Mouse (Mus musculus) mouse embryonic stem cell (cell line): ENCODE data around the gene Hspb8.
"Not testable (repeated sequence)": the region's sequence is repeated elsewhere in the genome, so short reads cannot be mapped to it uniquely, and the experiment has no call there.

Source experiments
- in situ Hi-C, 2 experiments: fragments of 300-500 bp; cut with MboI; formaldehyde crosslinking; loops; 1 replicate in 1 of 2; 3 replicates in 1 of 2; pipeline ENCODE4 v1.14.3; 2019 to 2020; ENCODE audit warnings: low sequenced_read_pairs in 2 of 2, low pct_unique_long_range_greater_than_20kb in 1 of 2, mixed read lengths in 1 of 2; ENCODE audit not compliant: unreplicated experiment in 1 of 2

Hspb8 gene

GRCm38 (mm10) chr5:116436117-116436516 is 13.5 kb upstream of the Hspb8 start:
- in situ Hi-C loops: no loop called here

- in situ Hi-C loops: no loop called here
Observed at GRCm38 (mm10) chr5:116434976-116435850, 12.5 kb upstream of the Hspb8 start.

DNA sequence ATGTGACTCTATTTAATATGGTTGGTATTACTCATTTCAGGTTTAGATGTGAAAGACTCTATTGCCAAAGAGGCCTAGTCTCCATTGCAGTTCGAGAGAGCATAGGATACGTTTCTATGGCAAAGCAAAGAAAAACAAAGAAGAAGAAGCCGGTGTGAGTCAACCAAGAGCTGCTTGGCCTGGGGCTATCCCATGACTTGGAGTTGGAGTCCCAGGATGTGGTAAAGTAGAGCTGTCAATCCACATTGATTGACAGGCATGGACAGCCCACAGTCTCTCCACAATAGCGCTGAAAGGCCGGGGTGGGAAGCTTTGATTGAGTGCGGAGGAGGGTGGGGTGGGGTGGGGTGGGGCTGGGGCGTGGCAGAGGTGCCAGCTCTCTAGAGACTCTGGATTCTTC is 10.2 kb upstream of the Hspb8 start:
- in situ Hi-C loops: no loop called here

- in situ Hi-C loops: no loop called here
Observed at GRCm38 (mm10) chr5:116426701-116427100, 4.0 kb upstream of the Hspb8 start.

DNA sequence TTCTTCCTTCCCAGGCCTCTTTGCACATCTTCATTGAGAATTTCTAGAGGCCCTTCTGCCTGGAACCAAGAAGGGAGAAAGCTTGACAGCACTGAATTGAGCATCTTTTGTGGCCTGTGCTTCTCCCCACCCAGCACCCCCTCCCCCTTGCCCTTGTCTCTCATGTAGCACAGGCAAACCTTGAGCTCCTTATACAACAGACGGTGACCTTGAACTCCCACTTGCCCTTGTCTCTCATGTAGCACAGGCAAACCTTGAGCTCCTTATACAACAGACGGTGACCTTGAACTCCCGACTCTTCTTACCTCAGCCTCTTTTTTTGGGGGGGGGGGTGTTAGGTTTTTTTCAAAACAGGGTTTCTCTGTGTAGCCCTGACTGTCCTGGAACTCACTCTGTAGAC is 3.0 kb upstream of the Hspb8 start:
- in situ Hi-C loops: not testable (repeated sequence)

DNA sequence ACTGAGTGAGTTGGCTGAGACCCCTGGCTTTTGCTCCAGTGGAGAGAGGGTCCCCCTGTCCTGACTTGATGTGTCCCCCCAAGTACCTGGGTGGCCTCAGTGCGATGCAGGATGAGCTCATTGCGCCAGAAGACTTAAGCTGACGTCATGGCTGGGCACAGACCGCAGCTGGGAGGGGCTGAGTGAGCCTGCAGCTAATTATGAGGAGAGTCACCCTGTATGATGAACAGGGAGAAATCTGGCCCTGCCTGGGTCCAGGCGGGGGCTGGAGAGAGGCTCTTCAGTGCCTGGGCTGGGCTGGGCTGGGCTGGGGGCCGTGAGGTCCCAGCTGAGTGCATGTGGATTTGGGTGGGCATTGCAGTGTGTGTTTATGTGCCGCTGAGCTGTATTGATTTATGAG is 2.6 kb upstream of the Hspb8 start:
- in situ Hi-C loops: no loop called here

DNA sequence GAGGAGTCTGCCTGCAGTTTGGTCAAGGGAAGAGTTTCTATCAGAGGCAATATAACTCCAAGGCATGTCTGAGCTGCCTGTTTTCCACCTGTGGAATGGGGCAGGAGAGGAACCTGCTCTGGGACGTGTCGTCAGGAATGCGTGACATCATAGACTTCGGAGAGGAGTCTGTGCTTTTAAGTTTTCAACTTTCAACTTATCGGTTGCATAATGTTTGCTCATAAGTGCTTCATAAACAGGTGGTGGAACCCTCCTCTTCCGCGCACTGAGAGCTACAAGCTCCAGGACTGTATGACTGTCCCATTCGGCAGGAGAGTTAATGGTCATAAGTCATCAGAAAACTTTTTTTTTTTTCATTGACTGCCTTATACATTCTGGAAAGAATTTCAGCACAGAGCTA is 1.1 kb upstream of the Hspb8 start:
- in situ Hi-C loops: no loop called here

DNA sequence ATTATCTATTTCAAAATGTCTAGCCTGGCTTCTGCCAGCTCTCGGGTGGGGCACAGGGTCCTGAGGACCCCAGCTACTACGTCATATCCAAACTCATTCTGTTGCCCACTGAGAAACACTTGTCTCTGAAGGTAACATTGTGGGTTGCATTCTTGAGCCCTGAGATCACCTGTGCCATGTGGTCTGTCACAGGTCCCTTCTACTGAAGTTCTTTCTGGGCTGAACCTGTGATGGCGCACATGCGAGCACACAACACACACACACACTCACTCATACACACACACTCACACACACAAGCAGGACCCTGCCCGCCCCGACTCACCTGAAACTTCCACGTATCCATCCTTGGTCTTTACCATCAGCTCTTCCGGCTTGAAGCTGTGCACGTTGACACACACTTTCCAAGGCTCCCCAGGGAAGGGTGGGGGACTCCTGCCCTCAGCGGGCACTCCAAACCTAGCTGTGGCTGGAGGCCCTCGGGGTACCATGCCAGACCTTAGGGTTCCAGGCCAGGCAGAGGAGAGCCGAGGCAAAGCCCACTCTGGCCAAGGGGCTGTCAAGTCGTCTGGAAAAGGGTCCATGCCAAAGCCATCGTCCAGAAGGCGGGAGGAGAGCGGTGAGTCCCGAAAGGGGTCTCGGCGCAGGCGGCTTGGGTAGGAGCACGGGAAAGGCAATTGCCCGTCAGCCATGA is 728 bp downstream of the Hspb8 start:
- in situ Hi-C loops: no loop called here

DNA sequence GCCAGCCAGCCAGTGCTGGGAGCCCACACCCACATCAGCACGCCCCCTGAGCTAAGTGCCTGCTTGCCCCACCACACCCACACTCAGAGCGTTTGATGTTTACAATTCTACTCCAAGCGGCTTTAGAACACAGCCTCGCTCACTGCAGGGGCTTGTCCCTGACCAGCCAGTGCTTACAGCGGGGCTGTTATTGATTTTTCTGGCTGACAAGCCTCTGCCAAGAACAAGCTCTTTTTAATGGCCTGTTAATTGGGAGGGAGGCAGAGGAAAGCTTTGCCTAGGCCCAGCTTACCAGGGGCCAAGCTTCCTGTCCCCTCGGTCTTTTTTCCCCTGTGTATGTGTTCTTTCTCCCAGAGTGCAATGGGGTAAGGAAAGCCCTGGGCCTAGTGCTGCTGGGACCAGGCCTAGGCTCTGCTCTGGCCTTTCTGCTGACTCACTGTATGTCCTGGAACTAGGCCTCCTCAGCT is 1.9 kb downstream of the Hspb8 start:
- in situ Hi-C loops: no loop called here

GRCm38 (mm10) chr5:116420213-116420612 is 2.5 kb downstream of the Hspb8 start:
- in situ Hi-C loops: no loop called here

DNA sequence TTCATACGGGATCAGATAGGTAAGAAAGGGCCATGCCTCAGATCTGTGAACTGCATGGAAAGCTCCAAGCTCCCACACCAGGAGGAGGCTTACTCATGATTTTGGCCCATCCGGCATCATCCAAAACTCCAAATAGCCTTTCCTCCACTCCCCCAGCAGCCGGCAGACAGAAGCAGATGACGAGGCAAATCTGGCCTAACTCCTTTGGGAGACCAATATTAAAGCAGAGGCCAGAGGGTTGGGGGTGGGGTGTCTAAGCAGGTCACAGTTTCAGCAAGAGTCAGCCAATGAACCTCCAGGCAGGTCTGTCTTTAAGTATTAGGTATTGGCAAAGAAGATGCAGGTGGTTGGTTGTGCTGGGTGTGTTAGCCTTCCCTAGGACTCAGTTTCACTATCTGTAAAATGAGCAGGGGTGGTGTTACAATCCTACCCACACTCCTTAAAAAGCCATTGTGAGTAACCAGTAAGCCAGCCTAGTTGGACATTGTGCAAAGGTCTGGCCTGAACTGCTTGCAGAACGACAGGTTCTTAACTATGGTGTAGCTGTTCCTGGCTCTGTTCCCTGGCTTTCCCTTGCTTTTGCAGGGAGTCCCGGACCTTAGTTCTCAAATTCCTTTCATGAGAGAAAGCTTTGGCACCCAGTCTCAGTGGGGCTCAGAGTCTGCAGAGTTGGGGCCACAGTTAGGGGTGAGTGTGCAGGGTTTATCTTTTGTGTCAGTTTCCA is 3.2 kb downstream of the Hspb8 start:
- in situ Hi-C loops: no loop called here

DNA sequence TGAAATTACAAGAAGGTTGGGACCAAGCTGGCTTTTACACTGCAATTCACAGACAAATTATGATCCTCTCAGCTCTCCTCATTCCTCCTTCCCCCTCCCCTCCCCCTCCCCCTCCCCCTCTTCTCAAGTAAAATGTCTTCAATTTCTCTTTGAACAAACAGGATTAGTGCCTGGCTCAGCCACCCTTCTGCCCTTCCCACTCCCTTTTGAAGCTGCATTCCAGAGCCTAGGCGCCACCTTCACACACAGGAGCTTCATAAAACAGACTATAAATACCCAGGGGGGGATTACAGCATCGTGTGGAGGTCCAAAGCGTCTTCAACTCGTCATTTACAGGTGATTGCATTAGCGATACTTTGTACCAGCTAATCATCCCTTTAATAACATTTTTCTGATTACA is 6.5 kb downstream of the Hspb8 start:
- in situ Hi-C loops: no loop called here

DNA sequence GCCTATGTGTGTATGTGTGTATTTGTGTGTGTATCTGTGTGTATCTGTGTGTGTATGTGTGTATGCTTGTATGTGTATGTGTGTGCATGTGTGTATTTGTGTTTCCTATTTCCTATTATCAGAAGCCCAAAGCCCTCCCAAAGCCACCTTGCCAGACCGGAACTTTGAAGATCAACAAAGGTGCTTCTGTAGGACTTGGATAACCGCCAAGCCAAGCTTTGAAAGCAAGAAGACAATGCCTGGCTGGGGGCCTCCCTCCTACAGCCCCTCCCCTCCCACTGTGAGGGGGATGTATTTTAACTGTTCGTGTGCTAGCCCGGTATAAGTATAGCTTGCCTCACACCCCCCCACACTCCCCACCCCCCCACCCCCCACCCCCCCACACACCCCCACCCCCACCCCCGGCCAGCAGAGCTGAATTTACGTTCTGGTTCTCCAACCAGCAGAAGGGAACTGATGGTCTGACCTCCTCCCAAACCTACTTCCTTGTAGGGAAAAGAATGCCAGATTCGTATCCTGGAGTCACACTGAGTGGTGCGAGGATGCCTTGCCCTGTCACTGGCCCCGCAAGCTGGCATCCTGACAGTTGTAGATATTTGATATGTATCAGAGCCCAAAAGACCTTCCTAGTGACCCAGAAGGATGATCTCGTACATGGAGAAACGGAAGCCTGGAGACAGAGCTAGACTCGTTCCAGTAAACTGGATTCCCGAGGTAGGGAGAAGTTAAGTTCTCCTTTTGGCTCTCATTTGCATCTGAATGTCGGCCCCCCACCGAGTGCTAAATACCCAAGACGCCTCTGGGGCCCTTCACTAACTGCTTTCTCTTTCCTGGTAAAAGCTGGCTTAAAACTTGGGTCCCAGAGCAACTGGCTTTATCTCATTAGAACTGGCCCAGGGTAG is 12.7 kb downstream of the Hspb8 start:
- in situ Hi-C loops: no loop called here

- in situ Hi-C loops: no loop called here
Observed at GRCm38 (mm10) chr5:116408965-116409364, 13.7 kb downstream of the Hspb8 start.

GRCm38 (mm10) chr5:116407936-116408335 is 14.7 kb downstream of the Hspb8 start:
- in situ Hi-C loops: no loop called here

- in situ Hi-C loops: no loop called here
Observed at GRCm38 (mm10) chr5:116407321-116407720, 15.3 kb downstream of the Hspb8 start.

GRCm38 (mm10) chr5:116406507-116406906 is 16.2 kb downstream of the Hspb8 start:
- in situ Hi-C loops: no loop called here

- in situ Hi-C loops: no loop called here
Observed at GRCm38 (mm10) chr5:116405934-116406333, 16.7 kb downstream of the Hspb8 start.
